Comparison of ENCODE assay signal across 8 mouse cellular contexts in the genomic region with DNA sequence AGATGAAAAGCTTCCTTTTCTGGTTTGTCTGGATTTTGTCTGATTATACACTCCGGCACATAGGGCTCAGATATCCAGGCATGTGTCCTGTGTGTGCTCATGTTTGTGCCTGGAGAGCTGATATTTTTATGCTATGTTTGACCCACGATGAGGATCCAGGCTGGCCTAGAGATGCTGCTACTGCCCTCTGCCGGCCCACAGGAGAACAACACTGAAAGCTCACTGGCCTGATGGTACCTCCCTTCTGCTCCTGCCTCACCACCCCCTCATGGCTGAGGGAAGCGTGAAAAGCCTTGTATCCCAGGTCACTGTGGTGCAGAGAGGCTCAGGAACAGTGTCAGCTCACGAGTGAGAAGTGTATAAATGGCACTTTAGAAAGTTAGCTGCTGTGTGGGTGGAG. TPM values are rescaled to one million over a fixed set of nuclear protein-coding genes. Genes with fewer than 3 reads are reported as not detected.
DNase-seq lines count a peak whose midpoint lies in the region; ATAC-seq and TF ChIP-seq lines count a peak whose summit lies in the region.

No protein-coding gene starts in this region.

- TF ChIP-seq POLR2A in ES-Bruce4 (IDR thresholded peaks at IDR 0.05; ENCODE audit: insufficient read depth, low read length) = no peak
- TF ChIP-seq POLR2A in brain, embryonic 14.5 days (IDR thresholded peaks at IDR 0.05; ENCODE audit: borderline replicate concordance, extremely low read depth, insufficient read depth, insufficient read length, poor library complexity, severe bottlenecking) = no peak

- TF ChIP-seq EP300 in ES-Bruce4 (IDR thresholded peaks at IDR 0.05; ENCODE audit: insufficient read depth, low read depth, low read length) = no peak

- peak; percentile 97 for TF ChIP-seq CTCF in ES-Bruce4 (IDR thresholded peaks at IDR 0.05; ENCODE audit: low read depth, low read length)
- peak; percentile 96 for TF ChIP-seq CTCF in brain, embryonic 14.5 days (IDR thresholded peaks at IDR 0.05; ENCODE audit: borderline replicate concordance, extremely low read depth, insufficient read depth, insufficient read length)

- WGBS in forebrain, embryonic 11.5 days = 9% methylated on average over 5 of the region's 5 CpGs
- WGBS in lung, embryonic 16.5 days = 3% methylated on average over 5 of the region's 5 CpGs

- H3K36me3 ChIP-seq in ES-Bruce4 (ENCODE audit: control insufficient read depth, insufficient read depth, low read length, poor library complexity, severe bottlenecking) = no peaks in the 10 kb centered on the region
- H3K36me3 ChIP-seq in forebrain, embryonic 11.5 days (ENCODE audit: control insufficient read depth, insufficient read depth, low read length) = no peaks in the 10 kb centered on the region
- H3K36me3 ChIP-seq in lung, embryonic 16.5 days (ENCODE audit: control insufficient read depth, insufficient read depth, low read length) = no peaks in the 10 kb centered on the region

- H3K9ac ChIP-seq in ES-Bruce4 (ENCODE audit: low read depth, poor library complexity, severe bottlenecking) = no peak overlapping the region
- H3K9ac ChIP-seq in forebrain, embryonic 11.5 days (ENCODE audit: low read length) = no peak overlapping the region
- H3K9ac ChIP-seq in lung, embryonic 16.5 days (ENCODE audit: low read length) = no peak overlapping the region

- DNase-seq in brain, embryonic 14.5 days (ENCODE audit: low read depth) = peak; percentile 77
- peak; percentile 86 for DNase-seq in forebrain, embryonic 11.5 days (ENCODE audit: low spot score)
- peak; percentile 85 to 90 for DNase-seq in heart, postnatal 36 days
- DNase-seq in layer of hippocampus, adult 9-10 months (ENCODE audit: low spot score) = peak; percentile 71
- peak; percentile 65 for DNase-seq in ovary, postnatal 10 days (ENCODE audit: low spot score)
- peak; percentile 53 to 74 for DNase-seq in thymus, postnatal 10 days (ENCODE audit: low spot score in 2 of 2)

- H3K27ac ChIP-seq in ES-Bruce4 (ENCODE audit: insufficient read depth, low read length) = no peak overlapping the region
- H3K27ac ChIP-seq in forebrain, embryonic 11.5 days (ENCODE audit: low read depth, low read length) = no peak overlapping the region
- no peak overlapping the region for H3K27ac ChIP-seq in lung, embryonic 16.5 days (ENCODE audit: low read length)

- H3K4me2 ChIP-seq in forebrain, embryonic 11.5 days (ENCODE audit: low read depth, low read length, severe bottlenecking) = no peak overlapping the region
- H3K4me2 ChIP-seq in lung, embryonic 16.5 days (ENCODE audit: low read depth, low read length) = no peak overlapping the region

- ATAC-seq in forebrain, embryonic 11.5 days (replicated peaks; ENCODE audit: low FRiP score) = peak; percentile 71
- ATAC-seq in lung, embryonic 16.5 days (ENCODE audit: low read depth) = peak; percentile 80

- H3K27me3 ChIP-seq in ES-Bruce4 (ENCODE audit: control insufficient read depth, insufficient read depth, low read length, poor library complexity, severe bottlenecking) = no peaks in the 10 kb centered on the region
- no peaks in the 10 kb centered on the region for H3K27me3 ChIP-seq in forebrain, embryonic 11.5 days (ENCODE audit: control insufficient read depth, insufficient read depth, low read length)
- no peaks in the 10 kb centered on the region for H3K27me3 ChIP-seq in lung, embryonic 16.5 days (ENCODE audit: control insufficient read depth, insufficient read depth, low read depth, low read length)

- intact Hi-C loops in heart, postnatal 36 days (cut with DNase I) = loop anchor here (1.0 to 10.0 kb wide), 4 partner anchors 46 to 129 kb away; a partner anchor contains a TSS

- no peaks in the 10 kb centered on the region for H3K9me3 ChIP-seq in ES-Bruce4 (replicated peaks; ENCODE audit: control insufficient read depth, insufficient read depth, low read length, poor library complexity, severe bottlenecking)
- H3K9me3 ChIP-seq in forebrain, embryonic 11.5 days (ENCODE audit: control insufficient read depth, low read length) = no peaks in the 10 kb centered on the region
- no peaks in the 10 kb centered on the region for H3K9me3 ChIP-seq in lung, embryonic 16.5 days (ENCODE audit: control insufficient read depth, low read length)

- no peak overlapping the region for H3K4me3 ChIP-seq in ES-Bruce4 (ENCODE audit: low read depth, low read length)
- H3K4me3 ChIP-seq in forebrain, embryonic 11.5 days (ENCODE audit: low read depth, low read length) = no peak overlapping the region
- no peak overlapping the region for H3K4me3 ChIP-seq in lung, embryonic 16.5 days (ENCODE audit: low read length)

- peaks cover 10% of the 10 kb centered on the region for H3K4me1 ChIP-seq in ES-Bruce4 (ENCODE audit: control insufficient read depth, insufficient read depth, low read length)
- H3K4me1 ChIP-seq in forebrain, embryonic 11.5 days (replicated peaks; ENCODE audit: control insufficient read depth, insufficient read depth, low read length) = no peaks in the 10 kb centered on the region
- no peaks in the 10 kb centered on the region for H3K4me1 ChIP-seq in lung, embryonic 16.5 days (replicated peaks; ENCODE audit: control insufficient read depth, insufficient read depth, low read length)

RNA-seq across cellular contexts. Expression of a gene that starts 9.6 kb away (rescaled TPM):
- not detected in 2 replicates for polyA plus RNA-seq in ES-Bruce4 (2011; ENCODE audit: insufficient read depth, insufficient read length, low read depth, missing spikeins)
- polyA plus RNA-seq in brain, embryonic 14.5 days (2012; rRNA removed) = 0.34 and 0.38 TPM in 2 replicates
- not detected in 2 replicates for polyA plus RNA-seq in forebrain, embryonic 11.5 days (2014; fragmentation: Nextera tagmentation; extraction: Ambion mirVana)
- under 1 TPM; 0.24 to 0.36 TPM for total RNA-seq in heart, postnatal 36 days (2021)
- polyA plus RNA-seq in lung, embryonic 16.5 days (2015; fragmentation: Nextera tagmentation; extraction: Ambion mirVana) = 0.28 and 0.84 TPM in 2 replicates

RNA-seq across cellular contexts. Expression of a gene that starts 19.3 kb away (rescaled TPM):
- polyA plus RNA-seq in ES-Bruce4 (2011; ENCODE audit: insufficient read depth, insufficient read length, low read depth, missing spikeins) = 0.91 and 1.2 TPM in 2 replicates
- 1.2 and 1.7 TPM in 2 replicates for polyA plus RNA-seq in brain, embryonic 14.5 days (2012; rRNA removed)
- polyA plus RNA-seq in forebrain, embryonic 11.5 days (2014; fragmentation: Nextera tagmentation; extraction: Ambion mirVana) = 1.1 and 1.9 TPM in 2 replicates
- total RNA-seq in heart, postnatal 36 days (2021) = 1 to 10 TPM; 1.4 to 1.7 TPM
- 1.3 and 2.9 TPM in 2 replicates for polyA plus RNA-seq in lung, embryonic 16.5 days (2015; fragmentation: Nextera tagmentation; extraction: Ambion mirVana)

RNA-seq across cellular contexts. Expression of a gene that starts 25.9 kb away (rescaled TPM):
- polyA plus RNA-seq in ES-Bruce4 (2011; ENCODE audit: insufficient read depth, insufficient read length, low read depth, missing spikeins) = not detected in 2 replicates
- 0.09 and 0.29 TPM in 2 replicates for polyA plus RNA-seq in brain, embryonic 14.5 days (2012; rRNA removed)
- 0.13 TPM in 1 of 2 replicates, not detected in the other for polyA plus RNA-seq in forebrain, embryonic 11.5 days (2014; fragmentation: Nextera tagmentation; extraction: Ambion mirVana)
- total RNA-seq in heart, postnatal 36 days (2021) = not detected
- not detected in 2 replicates for polyA plus RNA-seq in lung, embryonic 16.5 days (2015; fragmentation: Nextera tagmentation; extraction: Ambion mirVana)

RNA-seq across cellular contexts. Expression of a gene that starts 44.6 kb away (rescaled TPM):
- 11.1 and 13.1 TPM in 2 replicates for polyA plus RNA-seq in ES-Bruce4 (2011; ENCODE audit: insufficient read depth, insufficient read length, low read depth, missing spikeins)
- 20.0 and 20.9 TPM in 2 replicates for polyA plus RNA-seq in brain, embryonic 14.5 days (2012; rRNA removed)
- polyA plus RNA-seq in forebrain, embryonic 11.5 days (2014; fragmentation: Nextera tagmentation; extraction: Ambion mirVana) = 8.5 and 9.7 TPM in 2 replicates
- total RNA-seq in heart, postnatal 36 days (2021) = 10 to 100 TPM; 19.6 to 21.2 TPM
- 13.8 and 14.5 TPM in 2 replicates for polyA plus RNA-seq in lung, embryonic 16.5 days (2015; fragmentation: Nextera tagmentation; extraction: Ambion mirVana)

RNA-seq across cellular contexts. Expression of a gene that starts 45.2 kb away (rescaled TPM):
- polyA plus RNA-seq in ES-Bruce4 (2011; ENCODE audit: insufficient read depth, insufficient read length, low read depth, missing spikeins) = 77.9 and 83.9 TPM in 2 replicates
- 66.3 and 88.7 TPM in 2 replicates for polyA plus RNA-seq in brain, embryonic 14.5 days (2012; rRNA removed)
- polyA plus RNA-seq in forebrain, embryonic 11.5 days (2014; fragmentation: Nextera tagmentation; extraction: Ambion mirVana) = 38.2 and 39.9 TPM in 2 replicates
- 10 to 100 TPM; 17.3 to 18.0 TPM for total RNA-seq in heart, postnatal 36 days (2021)
- polyA plus RNA-seq in lung, embryonic 16.5 days (2015; fragmentation: Nextera tagmentation; extraction: Ambion mirVana) = 30.2 and 31.8 TPM in 2 replicates
